Mouse (Mus musculus) frontal cortex, adult (tissue): ENCODE measurements around the gene Lypla2.
"Not testable (repeated sequence)": the region's sequence is repeated elsewhere in the genome, so short reads cannot be mapped to it uniquely, and the experiment has no call there.

Source experiments
- ATAC-seq: cut with Nextera tagmentation; 2 replicates; pipeline ENCODE4 v1.9.2; 2017; ENCODE audit warnings: mild to moderate bottlenecking, moderate library complexity, mixed read lengths; ENCODE audit not compliant: low TSS enrichment

The Lypla2 gene

GRCm38 (mm10) chr4:135949475-135949874, 23.0 kb downstream of the Lypla2 start:
- no peak for ATAC-seq

- no peak for ATAC-seq
Measured at GRCm38 (mm10) chr4:135948142-135948541, 24.3 kb downstream of the Lypla2 start.

GRCm38 (mm10) chr4:135946659-135947301, 25.6 kb downstream of the Lypla2 start:
- ATAC-seq = peak; percentile 42

- ATAC-seq = peak; percentile 91
Measured at GRCm38 (mm10) chr4:135946278-135946658, 26.2 kb downstream of the Lypla2 start, which contains the start of gene Hmgcl. Hmgcl (plus strand) TSS chr4:135946448.

GRCm38 (mm10) chr4:135945706-135946105, 26.7 kb downstream of the Lypla2 start:
- no peak for ATAC-seq

GRCm38 (mm10) chr4:135943389-135943788, 29.0 kb downstream of the Lypla2 start:
- ATAC-seq = no peak

GRCm38 (mm10) chr4:135942193-135942592, 30.2 kb downstream of the Lypla2 start:
- ATAC-seq = no peak

- not testable (repeated sequence) for ATAC-seq
Measured at GRCm38 (mm10) chr4:135941026-135941425, 31.4 kb downstream of the Lypla2 start.

GRCm38 (mm10) chr4:135938858-135939257, 33.6 kb downstream of the Lypla2 start:
- ATAC-seq = no peak

- ATAC-seq = no peak
Measured at GRCm38 (mm10) chr4:135935502-135935901, 36.9 kb downstream of the Lypla2 start.

- peak; percentile 31; the same call in 1 of the 2 replicates for ATAC-seq
Measured at GRCm38 (mm10) chr4:135934708-135935500, 37.5 kb downstream of the Lypla2 start.

GRCm38 (mm10) chr4:135931832-135932231, 40.6 kb downstream of the Lypla2 start:
- no peak for ATAC-seq

GRCm38 (mm10) chr4:135930239-135930638, 42.2 kb downstream of the Lypla2 start:
- no peak for ATAC-seq

- ATAC-seq = no peak
Measured at GRCm38 (mm10) chr4:135929828-135930227, 42.6 kb downstream of the Lypla2 start.

GRCm38 (mm10) chr4:135929405-135929804, 43.0 kb downstream of the Lypla2 start:
- no peak for ATAC-seq

- ATAC-seq = no peak
Measured at GRCm38 (mm10) chr4:135928376-135928775, 44.0 kb downstream of the Lypla2 start.

- no peak for ATAC-seq
Measured at GRCm38 (mm10) chr4:135926861-135927260, 45.6 kb downstream of the Lypla2 start.

GRCm38 (mm10) chr4:135926195-135926808, 46.1 kb downstream of the Lypla2 start:
- no peak for ATAC-seq

GRCm38 (mm10) chr4:135925341-135925740, 47.1 kb downstream of the Lypla2 start:
- no peak for ATAC-seq

- ATAC-seq = no peak
Measured at GRCm38 (mm10) chr4:135924418-135924817, 48.0 kb downstream of the Lypla2 start.

- no peak for ATAC-seq
Measured at GRCm38 (mm10) chr4:135922190-135922589, 50.2 kb downstream of the Lypla2 start.

- ATAC-seq = no peak
Measured at GRCm38 (mm10) chr4:135921257-135922120, 50.9 kb downstream of the Lypla2 start.
